Mouse (Mus musculus): ENCODE measurements around the gene Mkrn3.

The Mkrn3 gene

DNA sequence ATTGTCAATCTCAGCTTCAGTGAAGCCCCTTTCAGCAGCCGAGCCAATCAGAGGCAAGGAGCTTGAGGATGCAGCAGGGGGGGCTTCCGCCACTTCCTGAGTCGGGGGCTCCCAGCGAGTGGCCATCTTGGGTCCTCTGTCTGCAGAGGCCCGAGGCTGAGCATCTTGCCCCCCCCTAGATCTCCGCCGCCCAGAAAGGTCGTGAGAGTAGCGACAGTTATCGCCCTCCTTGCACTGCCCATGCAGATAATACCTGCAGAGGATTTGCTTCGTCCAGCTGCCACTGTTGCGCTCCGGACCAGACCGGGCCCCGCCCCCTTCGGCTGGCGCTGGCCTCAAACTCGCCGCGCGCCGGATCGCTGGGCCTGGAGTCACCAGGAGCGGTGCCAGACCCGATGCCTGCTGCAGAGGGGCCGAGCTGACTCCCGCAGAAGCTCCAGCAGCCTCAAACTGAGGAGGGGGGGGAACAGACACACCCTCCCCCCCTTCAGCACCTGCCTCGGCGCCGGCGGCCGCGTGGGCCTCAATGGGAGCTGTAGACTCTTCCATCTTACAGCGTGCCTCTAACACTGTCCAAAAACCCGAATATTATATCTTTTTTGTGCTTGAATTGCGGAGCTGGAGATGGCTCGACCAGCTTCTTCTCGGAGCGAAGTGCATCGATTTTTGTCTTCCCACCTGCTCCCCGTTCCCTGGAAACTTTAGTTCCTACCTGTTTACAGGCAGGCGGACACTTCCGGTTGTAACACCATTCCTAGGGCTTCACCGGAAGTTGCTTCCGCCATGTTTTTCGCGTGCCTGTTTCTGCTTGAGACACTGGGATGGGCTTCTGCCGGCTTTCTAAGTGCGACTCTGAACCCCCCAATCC is at the start of gene Mkrn3:
Gene Mkrn3, minus strand, starts transcription at position 647 of the 868 bp plus-strand sequence.
- DNase-seq (ENCODE audit: inconsistent ontology term), result peak; percentile 70

DNA sequence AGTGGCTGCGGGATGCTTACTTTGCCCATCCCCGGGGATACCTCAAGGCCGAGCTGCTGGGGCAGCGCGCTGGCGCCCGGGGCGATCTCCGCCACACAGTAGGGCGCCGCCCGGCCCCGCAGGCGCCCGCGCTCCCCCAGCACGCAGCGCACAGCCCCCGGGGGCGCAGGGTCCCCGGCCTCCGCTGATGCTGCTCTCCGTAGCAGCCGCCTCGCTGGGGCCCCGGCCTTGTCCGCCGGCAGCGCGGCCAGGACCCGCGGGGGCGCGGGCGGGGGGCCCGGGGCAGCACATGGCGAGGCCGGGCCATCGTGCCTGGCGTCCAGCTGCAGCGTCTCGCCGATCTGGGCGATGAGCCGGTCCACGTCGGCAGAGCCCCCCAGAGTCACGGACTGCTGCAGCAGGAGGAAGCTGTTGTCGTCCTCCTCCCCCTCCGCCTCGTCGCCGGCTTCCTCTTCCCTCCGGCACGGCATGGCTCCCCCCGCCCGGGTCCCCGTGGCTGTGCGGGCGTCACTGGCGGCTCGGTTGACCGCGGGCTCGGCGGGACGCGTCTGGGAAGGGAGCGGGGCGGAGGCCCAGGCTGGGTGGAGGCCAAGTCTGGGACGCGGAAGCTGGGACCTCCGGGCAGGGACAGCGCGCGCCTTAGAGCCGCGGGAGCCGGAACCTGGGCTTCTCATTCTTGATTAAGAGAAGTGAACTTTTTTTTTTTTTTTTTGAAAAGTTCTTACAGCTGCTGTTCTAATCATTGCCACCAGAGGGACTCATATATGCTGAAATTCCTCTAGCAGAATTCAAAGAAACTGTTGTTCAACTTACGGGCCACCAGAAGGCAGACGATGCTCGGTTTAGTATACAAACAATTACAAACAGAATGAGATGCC is 44.2 kb upstream of the Mkrn3 start, which contains the start of gene Peg12:
Gene Peg12, minus strand, starts transcription at position 633 of the 878 bp plus-strand sequence.
- DNase-seq (ENCODE audit: inconsistent ontology term), result peak; percentile 77

GRCm38 (mm10) chr7:62463007-62463877 is 43.3 kb upstream of the Mkrn3 start:
- DNase-seq (ENCODE audit: inconsistent ontology term), result peak; percentile 23

DNA sequence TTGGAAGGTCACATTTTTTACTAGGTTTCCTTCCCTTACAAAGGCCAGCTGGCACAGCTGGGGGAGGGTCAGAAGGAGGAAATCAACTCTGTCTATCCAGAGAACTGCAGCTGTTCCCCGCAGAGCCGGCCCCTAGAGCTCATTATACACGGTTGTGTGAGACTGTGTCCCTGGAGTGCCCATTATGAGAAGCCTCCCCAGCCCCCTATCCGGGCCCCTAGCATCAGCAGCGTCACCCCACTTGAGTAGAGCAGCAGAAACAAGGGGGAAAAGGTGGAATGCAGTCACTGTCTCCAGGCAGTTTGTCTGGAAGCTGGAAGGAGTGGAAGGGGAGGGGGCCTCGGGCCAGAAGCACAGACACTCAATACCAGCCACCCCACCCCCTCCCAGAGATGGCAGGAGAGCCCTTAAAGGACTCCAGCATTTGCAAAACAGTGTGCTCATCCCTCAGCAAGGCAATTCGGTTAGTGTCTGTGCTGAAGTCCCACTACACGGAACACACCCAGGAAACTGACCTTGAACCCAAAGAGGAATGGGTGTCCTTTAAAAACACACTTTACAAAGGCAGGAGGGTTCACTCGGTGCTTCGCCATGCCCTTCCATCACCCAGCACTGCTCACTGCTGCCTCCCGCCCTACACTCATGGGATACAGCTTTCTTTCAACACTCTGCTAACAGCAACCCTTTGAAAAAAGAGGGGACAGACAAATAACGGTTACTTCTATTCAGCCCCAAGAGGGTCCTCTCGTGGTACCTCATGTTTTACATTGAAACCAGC is 42.5 kb upstream of the Mkrn3 start:
- peak; percentile 22 for DNase-seq (ENCODE audit: inconsistent ontology term)

DNA sequence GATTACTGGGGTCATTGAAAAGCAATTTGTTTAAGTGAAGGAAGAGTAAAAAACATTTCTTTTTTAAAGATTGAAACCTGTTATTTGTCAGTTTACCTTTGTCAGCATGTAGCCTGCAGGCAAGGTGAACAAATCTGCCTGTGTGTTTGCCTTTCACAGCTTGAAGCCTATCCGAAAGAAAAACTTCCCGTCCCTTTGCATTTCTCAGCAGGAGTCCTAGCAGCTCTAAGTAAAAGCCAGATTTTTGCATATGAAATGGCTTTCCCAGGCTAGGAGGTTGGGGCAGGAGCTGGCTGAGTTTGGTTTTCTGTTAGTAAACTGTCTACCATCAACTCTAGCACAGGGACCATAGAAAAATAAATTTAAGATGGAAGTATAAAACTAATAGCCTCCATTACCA is 32.4 kb upstream of the Mkrn3 start:
- DNase-seq (ENCODE audit: inconsistent ontology term), result no peak

DNA sequence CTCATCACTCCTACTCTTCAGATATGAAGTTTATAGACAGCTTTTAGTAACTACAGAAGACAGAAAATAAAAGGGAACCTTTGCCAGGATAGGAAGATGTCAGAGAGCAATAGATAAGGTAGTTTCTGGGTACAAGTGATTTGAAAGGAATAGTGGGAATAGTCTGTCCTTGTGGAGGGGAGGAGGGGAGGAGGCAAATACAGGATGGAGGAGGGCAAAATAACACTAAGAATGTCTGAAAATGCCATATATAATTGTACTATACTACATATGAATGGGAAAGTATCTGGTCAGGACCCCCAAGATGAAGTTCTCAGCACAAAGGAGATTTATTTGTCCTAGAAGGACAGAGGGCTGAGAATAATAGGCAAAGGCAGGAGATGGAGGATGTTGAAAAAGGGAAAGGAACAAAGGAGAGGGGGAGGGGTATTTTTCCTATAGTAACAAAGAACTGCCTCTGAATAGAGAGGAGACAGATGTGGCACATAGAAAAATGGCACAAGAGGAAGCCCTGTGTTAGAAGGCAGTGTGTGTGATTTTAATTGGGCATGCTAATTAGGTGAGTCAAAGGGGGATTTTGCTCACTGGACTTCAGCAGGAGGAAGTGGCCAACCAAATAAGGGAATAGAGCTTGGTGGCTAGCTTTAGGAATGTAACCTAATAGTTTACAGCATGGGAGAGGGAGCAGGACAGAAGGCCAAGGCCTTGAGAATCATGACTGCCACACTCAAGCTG is 25.7 kb upstream of the Mkrn3 start:
- DNase-seq (ENCODE audit: inconsistent ontology term), result peak; percentile 51

GRCm38 (mm10) chr7:62436394-62436793 is 16.5 kb upstream of the Mkrn3 start:
- DNase-seq (ENCODE audit: inconsistent ontology term), result peak; percentile 19

GRCm38 (mm10) chr7:62433243-62433642 is 13.3 kb upstream of the Mkrn3 start:
- peak; percentile 7 for DNase-seq (ENCODE audit: inconsistent ontology term)

- no peak for DNase-seq (ENCODE audit: inconsistent ontology term)
These were observed 8.4 kb upstream of the Mkrn3 start for GRCm38 (mm10) chr7:62428337-62428736.

DNA sequence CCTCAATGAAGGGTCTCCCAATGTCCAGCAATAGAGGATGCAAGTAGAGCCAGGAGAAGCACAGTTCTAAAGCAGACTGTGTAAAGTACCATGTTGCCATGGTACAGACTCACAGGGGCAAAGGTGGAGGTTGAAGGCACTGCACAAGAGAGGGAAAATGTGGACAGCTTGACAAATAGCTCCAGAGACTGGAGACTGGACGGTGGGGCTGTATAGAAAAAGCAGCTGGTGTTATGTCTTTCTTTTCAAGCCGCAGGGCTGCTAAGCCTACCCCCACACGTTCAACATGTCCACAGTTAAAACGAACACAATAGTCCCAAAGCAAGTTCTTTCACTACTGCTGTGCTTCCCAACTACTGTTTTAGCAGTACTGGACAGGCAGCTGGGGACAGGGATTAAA is 3.3 kb upstream of the Mkrn3 start:
- DNase-seq (ENCODE audit: inconsistent ontology term), result no peak

- DNase-seq (ENCODE audit: inconsistent ontology term), result no peak
These were observed 627 bp upstream of the Mkrn3 start for GRCm38 (mm10) chr7:62420566-62420965.

DNA sequence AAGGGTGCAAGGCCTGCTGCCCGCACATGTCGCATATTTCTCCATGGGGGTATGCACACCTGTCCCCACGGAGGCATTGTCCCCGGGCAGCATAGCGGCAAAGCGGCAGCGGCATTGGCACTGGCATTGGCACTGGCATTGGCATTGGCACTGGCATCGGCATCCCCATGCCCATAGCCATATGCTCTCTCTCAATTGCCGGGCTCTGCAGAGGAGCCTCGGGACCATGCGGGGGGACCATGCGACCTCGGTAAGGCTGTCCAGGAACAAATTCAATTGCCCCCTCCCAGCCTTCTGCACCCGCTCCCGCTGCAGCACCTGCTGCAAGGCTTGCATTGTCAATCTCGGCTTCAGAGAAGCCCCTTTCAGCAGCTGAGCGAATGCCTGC is 840 bp downstream of the Mkrn3 start:
- DNase-seq (ENCODE audit: inconsistent ontology term), result no peak

DNA sequence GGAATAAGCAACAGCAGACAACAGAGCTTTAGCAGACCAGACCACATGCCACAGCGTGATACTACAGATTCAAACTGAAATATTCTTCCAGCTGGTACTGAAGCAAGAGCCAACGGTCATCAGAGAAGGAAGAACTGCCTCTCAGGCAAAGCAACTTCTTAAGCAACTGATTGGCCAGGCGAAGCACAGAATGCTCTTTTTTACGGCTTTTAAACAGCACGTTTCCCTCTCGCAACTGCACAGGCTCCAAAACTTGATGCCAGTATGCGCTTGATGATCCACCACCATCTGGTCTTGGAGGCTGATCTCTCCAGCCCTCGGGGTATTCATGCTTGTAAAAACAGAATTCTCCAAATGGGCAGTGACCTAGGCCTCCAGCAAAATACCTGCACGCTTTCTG is 1.6 kb downstream of the Mkrn3 start:
- DNase-seq (ENCODE audit: inconsistent ontology term), result no peak

DNA sequence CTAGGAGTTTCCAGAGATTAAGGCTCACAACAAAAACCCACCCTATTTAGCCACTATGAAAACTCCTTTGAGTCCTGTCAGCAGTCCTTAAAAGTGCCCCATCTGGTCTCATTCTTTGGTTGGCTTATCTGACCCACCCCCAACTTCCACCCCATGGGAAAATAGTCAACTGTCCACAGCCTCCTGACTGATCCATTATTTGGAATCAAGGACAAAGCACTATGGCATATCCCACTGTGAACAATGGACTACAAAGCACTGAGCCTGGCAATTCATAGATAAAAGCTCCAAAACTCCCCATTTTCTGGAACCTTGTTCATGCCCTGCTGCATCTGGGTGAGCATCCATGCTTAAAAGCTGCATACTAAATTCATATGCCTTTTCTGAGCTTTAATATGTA is 3.8 kb downstream of the Mkrn3 start:
- no peak for DNase-seq (ENCODE audit: inconsistent ontology term)

DNA sequence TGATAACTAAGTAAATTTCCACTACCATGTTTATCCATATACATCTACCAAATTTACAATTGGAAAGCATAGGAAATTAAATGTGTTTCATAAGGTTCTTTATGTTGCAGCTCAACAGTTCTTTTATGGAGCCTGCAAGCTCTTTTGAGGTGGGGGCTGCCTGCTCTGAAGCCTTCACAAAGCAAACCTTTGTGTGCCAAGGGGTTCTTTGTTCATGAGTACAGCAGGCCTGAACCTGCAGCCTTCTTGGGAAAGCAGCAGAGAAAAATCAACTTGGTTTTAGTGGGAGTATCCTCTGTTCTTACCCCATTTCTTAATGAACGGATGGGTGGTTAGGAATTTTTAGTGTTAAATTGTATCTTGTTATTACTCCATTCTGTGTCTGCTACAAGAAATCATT is 4.7 kb downstream of the Mkrn3 start:
- DNase-seq (ENCODE audit: inconsistent ontology term), result no peak

- DNase-seq (ENCODE audit: inconsistent ontology term), result no peak
These were observed 12.1 kb downstream of the Mkrn3 start for GRCm38 (mm10) chr7:62407803-62408202.

GRCm38 (mm10) chr7:62406573-62407050 is 13.3 kb downstream of the Mkrn3 start:
- no peak for DNase-seq (ENCODE audit: inconsistent ontology term)

DNA sequence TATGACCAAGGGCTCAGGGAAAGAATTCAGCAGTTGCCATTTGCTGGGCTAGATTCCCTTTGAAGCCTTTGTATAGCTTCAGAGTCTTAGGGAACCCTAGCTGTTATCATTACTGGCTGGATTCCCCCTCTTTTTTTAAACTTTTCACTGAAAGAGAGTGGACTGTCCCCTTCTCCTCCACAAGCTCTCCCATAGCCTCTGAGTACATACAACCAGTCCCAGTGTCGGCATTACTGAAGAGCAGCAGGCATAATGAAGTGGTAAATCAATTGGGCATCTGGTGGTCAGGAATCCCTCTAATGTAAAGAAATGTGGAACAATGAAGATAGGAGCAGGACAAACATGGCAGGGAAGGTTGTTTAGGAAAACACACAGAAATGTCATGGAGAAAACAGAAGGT is 27.7 kb downstream of the Mkrn3 start:
- DNase-seq (ENCODE audit: inconsistent ontology term), result no peak

DNA sequence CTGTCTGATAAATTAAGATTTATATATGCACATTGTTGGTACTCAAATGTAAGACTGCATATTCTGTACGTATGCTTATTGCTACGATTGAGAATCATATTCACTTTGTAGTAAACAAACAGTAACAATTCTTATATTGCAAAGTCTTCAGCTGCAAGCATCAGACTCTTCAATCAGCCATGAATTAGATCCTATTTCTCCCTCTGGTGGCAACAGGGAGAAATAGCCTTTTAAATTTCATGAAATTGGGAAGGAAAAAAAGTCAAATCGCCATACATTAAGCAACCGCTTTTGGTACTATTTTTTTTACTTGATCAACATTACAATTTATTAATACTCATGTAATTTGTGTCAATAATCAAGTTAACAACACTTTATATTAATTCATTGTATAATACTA is 31.6 kb downstream of the Mkrn3 start:
- no peak for DNase-seq (ENCODE audit: inconsistent ontology term)

DNA sequence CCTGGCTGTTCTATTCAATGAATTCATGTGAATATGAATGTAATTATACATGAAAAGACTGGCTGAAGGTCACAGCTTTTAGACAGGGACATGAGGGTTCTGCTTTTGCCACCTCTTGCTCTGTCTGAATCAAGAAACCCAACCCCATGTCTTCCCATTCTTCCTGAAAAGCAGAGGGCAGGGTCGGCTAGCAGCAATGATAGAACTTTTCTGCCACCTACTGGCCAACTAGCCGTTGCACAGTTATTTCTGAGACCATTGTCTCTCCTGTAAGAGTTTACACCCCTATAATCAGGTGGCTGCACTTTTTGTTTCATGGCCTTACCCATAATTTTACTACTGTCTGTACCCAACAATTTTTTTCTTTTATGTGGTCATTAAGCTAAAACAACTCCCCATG is 37.5 kb downstream of the Mkrn3 start:
- peak; percentile 17 for DNase-seq (ENCODE audit: inconsistent ontology term)
